Mouse (Mus musculus): ENCODE measurements around the gene Ezh2. TPM values are rescaled to one million over a fixed set of nuclear protein-coding genes. Genes with fewer than 3 reads are reported as not detected.

Ezh2 gene
- total RNA-seq, 4 experiments from 2014 or later = 6.3 to 7.3 (median 6.6) TPM

GRCm38 (mm10) chr6:47552280-47552679 lies 42.9 kb downstream of the Ezh2 start:
- no peak for DNase-seq (ENCODE audit: low spot score in 2 of 2)

- no peak for DNase-seq (ENCODE audit: low spot score in 2 of 2)
Observed at GRCm38 (mm10) chr6:47535333-47535732, 59.8 kb downstream of the Ezh2 start.

- DNase-seq (ENCODE audit: low spot score in 2 of 2) = no peak
Observed at GRCm38 (mm10) chr6:47532547-47532946, 62.6 kb downstream of the Ezh2 start.

GRCm38 (mm10) chr6:47527655-47528054 lies 67.5 kb downstream of the Ezh2 start:
- no peak for DNase-seq (ENCODE audit: low spot score in 2 of 2)

GRCm38 (mm10) chr6:47527129-47527528 lies 68.0 kb downstream of the Ezh2 start:
- DNase-seq (ENCODE audit: low spot score in 2 of 2) = no peak

- DNase-seq (ENCODE audit: low spot score in 2 of 2) = no peak
Observed at GRCm38 (mm10) chr6:47526446-47526845, 68.7 kb downstream of the Ezh2 start.

- DNase-seq (ENCODE audit: low spot score in 2 of 2) = no peak
Observed at GRCm38 (mm10) chr6:47525041-47525440, 70.1 kb downstream of the Ezh2 start.

- DNase-seq (ENCODE audit: low spot score in 2 of 2) = no peak
Observed at GRCm38 (mm10) chr6:47522431-47522830, 72.7 kb downstream of the Ezh2 start.

GRCm38 (mm10) chr6:47520030-47520429 lies 75.1 kb downstream of the Ezh2 start:
- no peak for DNase-seq (ENCODE audit: low spot score in 2 of 2)

- DNase-seq (ENCODE audit: low spot score in 2 of 2) = no peak
Observed at GRCm38 (mm10) chr6:47494562-47494961, 100.6 kb downstream of the Ezh2 start.

GRCm38 (mm10) chr6:47482027-47482426 lies 113.1 kb downstream of the Ezh2 start:
- no peak for DNase-seq (ENCODE audit: low spot score in 2 of 2)

Other genes with a start within 250 kb of the Ezh2 start
- gene Cul1, start 141.9 kb downstream of the Ezh2 start, total RNA-seq (2022) = 10 to 100 TPM; 61.5 to 72.4 (median 69.9) TPM
- gene Pdia4, start 218.1 kb upstream of the Ezh2 start, total RNA-seq (2022) = 10 to 100 TPM in 2 of 4 experiments, 1 to 10 TPM in 2; 8.4 to 12.5 (median 10.4) TPM
- 1 to 10 TPM in 1 of 4 experiments, under 1 TPM in 3; 0.65 to 1.8 (median 0.85) TPM for gene Zfp786, start 235.5 kb upstream of the Ezh2 start, total RNA-seq (2022)
- gene Zfp398, start 240.3 kb upstream of the Ezh2 start, total RNA-seq (2022) = 1 to 10 TPM; 5.2 to 6.9 (median 6.2) TPM

Data from gastrocnemius, adult 8-10 months (tissue).